Mouse (Mus musculus) right cerebral cortex, adult 18-20 months (tissue): ENCODE results near the gene Ccin.
A peak's percentile ranks its signal among the peaks of the same experiment; 100 is the strongest.

Experiments used
- DNase-seq: peaks from one replicate; pipeline ENCODE4 v3.0.0; 2022; ENCODE audit warnings: mixed read lengths

Gene Ccin

DNA sequence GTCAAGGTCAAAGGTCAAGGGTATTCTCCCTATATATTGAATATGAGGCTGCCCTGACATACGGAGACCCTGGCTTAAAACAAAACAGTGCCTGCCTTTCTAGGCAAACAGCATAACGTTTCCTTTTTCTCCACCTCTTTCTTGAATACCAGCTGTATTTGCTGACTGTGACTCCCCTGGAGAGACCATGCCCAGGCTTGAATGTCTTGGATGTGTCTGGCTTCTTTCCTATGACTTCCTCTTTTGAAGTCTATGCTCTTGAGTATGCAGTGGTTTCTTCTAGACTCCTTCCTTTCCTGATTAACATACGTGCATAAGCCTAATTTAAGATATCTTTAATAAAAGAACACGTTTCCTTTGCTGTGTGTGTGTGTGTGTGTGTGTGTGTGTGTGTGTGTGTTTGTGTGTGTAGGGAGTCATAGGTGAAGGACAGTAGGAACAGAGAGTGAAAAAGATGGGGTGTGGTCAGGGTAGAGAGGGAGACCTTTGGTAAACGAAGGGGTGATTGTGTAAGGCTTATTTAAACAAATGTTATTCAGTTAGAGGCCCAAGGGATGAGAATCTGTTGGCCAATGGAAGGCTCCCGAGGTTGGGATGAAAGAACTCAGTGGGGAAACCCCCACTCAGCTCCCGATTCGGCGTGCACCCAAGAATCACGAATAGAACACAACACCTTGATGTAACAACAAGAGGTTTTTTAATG, 8.2 kb upstream of the Ccin start:
- no peak for DNase-seq

DNA sequence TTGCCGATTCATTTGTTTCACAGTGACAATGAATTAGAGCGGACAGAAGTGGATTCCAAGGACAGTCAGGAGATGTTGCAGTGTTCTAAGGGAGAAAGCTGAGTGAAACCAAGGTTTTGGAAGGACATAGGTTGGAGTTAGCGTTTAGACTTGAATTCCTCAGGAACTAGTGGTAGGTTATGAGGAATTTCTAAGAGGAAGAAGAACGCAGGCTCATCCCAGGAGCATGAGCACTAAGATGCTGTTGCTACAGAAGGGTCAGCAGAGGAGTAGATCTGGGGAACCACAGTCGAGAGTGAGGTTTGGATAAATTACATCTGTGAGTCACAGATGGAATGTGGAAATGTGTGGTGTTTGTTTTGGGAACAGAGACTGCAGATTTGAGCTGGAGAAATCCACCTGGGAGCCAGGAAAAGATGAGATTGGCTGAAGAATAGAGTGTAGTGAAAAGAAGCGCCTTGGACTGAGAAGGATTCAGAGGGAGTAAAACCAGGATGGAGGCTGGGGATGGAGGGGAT, 7.0 kb upstream of the Ccin start:
- DNase-seq = no peak

DNA sequence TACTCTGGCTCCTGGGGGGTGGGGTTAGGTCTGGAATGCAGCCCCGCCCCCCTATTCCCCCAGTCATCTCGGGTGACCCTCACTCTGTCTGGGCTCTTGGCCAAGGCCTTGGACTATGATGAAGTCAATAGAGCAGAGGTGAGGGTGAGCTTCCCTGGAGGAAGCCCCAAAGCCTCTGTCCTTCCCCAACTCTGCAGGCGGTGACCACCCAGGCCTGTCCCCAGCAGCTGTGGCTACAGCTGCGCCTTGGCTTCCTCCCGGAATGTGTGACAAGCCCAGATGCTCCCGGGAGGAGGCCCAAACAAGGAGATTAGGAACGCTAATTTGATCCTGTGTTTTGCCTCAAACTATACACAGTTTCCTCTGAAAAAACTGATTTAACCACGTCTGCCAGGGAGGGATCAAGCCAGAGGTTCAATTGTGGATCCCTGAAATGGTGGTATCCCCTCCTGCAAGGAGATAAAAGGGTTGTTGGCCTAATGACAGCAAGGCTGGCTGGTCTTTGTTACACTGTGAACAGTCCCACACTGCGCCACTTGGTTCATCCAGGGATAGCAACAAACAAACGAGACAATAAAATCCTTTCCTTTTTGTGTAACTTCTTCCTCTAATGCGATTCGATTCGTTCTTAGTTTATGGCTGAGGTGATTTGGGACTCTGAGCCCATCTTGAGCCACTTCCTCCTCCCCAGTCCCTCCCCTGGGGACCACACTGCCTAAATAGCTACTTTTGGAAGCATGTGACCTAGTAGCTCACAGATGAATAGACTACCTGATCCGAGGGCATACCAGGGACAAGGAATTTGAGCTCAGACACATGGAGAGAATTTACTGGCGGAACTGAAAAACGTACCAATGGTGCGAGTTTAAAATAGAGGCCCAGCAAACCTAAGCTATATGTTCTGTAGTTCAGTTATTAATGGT, 4.5 kb upstream of the Ccin start:
- DNase-seq = no peak

DNA sequence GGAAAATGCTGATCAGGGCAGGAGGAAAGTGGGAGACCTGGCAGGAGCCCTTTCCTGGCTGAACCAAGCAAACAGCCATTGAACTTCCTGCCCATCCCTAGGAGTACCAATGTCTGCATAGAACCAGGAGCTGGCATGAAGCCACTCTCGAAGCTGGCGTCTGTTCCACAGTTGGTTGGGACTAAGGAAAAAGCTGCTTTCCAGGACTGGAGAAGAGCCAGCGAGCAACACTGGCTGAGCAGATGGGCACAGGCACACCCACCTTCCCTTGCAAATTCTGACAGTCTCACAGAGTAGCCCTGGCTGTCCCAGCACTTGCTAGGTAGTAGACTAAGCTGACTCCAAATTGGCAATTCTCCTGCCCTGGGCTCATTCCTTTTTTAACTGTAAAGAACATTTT, 3.5 kb upstream of the Ccin start:
- DNase-seq = peak; percentile 94

DNA sequence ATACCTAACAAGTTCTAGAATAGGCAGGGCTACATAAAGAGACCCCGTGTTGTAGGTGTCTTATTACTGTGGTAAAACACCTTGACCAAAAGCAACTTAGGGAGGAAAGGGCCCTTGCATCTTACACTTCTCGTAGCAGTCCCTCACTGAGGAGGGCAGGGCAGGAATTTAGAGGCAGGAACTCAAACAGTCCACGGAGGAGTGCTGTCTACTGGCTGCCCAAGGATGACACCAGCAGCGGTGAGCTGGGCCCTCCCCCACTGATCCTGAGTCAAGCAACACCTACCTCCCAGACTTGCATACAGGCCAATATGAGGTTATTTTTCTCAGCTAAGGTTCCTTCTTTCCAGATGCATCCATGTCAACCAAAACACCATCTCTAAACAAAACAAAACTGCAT, 3.0 kb upstream of the Ccin start:
- no peak for DNase-seq

DNA sequence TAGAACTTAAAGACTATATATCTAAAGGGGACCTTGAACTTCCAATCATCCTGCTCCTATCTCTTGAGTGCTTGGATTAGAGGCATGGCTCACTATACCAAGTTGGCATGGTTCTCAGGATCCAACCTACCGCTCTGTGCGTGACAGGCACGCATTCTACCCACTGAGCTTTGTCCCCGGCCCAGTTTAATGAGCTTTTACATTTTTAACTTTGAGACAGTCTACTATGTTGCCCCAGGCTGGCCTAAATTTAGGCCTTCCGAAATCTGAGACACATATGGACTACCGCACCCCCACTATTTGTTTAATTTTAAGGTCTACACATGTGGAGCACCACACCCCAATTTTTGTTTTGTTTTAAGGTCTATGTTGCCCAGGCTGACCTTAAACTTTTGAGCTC, 2.4 kb upstream of the Ccin start:
- no peak for DNase-seq

DNA sequence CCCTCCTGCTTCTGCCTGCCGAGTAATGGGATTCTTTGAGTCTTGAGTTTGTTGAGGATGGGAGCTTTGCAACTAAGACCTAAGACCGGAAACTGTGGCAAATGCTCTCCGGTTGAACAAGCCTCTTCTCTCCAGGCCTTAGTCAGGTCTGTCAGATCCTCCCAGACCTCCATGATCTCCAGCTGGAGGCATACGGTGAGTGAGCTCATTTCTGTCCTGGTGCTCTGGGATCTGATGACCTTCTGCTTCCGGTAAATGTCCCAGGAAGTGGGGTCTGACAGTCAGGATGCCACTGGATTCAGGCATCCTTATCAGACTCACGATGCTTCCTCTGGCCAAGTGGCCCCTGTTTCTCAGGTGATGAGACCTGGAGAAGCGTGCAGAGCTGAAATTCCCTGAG, 2.0 kb upstream of the Ccin start:
- no peak for DNase-seq

DNA sequence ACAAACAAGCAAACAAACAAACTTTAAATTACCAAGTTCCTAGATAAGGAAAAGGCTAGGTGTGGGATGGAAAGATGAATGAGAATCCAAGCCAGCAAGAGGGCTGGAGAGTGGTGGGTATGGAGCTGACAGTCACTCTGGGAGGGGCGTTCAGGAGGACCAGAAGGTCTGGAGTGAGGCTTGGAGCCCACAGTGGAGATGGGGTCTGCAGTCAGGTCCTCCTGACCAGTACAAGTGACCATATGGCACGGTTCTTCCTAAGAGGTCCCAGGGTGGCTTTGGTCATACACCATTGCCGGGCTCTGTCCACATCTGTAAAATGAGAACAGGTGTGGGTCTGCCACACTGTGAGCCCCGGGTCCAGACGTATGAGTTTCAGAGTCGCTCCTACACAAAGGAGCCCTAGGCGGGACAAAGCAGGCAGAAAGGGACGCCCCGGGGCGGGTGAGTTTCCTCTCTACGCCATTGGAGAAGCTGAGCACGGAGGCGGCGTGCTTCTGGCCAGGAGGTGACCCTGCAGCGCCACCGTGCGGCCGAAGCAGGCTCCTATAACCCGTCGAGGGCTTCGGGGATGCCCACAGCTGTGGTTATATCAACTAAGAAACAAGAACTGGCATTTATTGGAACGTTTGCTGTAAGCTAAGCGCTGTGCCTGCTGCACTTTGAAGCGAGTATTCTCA, 1.1 kb upstream of the Ccin start:
- DNase-seq = peak; percentile 92

DNA sequence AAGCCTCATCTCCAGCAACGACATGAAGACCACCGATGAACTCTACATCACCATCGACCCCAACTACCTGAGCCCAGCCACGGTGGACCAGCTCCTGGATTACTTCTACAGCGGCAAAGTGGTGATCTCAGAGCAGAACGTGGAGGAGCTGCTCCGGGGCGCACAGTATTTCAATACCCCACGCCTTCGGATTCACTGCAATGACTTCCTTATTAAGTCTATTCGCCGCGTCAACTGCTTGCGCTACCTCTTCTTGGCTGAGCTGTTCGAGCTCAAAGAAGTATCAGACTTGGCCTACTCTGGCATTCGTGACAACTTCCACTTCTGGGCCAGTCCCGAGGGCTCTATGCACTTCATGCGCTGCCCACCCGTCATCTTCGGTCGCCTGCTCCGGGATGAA, 473 bp downstream of the Ccin start:
- no peak for DNase-seq

DNA sequence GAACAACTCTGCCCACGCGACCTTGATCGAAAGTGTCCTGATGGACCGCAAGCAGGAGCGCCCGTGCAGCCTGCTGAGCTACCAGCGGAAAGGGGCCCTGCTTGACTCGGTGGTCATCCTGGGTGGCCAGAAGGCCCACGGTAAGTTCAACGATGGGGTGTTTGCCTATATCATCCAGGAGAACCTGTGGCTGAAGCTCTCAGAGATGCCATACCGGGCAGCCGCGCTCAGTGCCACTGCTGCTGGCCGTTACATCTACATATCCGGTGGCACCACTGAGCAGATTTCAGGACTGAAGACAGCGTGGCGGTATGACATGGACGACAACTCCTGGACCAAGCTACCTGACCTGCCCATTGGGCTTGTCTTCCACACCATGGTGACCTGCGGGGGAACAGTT, 1.0 kb downstream of the Ccin start:
- DNase-seq = no peak

DNA sequence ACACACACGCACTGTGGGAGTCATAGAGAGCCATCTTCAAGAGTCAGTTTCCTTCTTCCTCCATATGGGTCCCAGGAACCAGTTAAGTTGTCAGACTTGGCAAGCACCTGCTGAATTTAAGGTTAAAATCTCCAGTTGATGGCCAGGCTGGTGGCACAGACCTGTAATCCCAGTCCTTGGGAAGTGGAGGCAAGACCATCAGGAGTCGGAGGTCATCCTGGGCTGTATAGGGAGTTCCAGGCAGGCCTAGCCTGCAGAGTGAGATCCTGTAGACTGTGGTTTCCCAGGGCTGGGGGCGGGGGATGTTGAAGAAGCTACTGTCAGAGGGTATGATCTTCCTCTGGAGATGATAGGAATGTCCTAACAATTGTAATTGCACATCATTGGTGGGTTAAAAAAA, 5.7 kb downstream of the Ccin start:
- no peak for DNase-seq

DNA sequence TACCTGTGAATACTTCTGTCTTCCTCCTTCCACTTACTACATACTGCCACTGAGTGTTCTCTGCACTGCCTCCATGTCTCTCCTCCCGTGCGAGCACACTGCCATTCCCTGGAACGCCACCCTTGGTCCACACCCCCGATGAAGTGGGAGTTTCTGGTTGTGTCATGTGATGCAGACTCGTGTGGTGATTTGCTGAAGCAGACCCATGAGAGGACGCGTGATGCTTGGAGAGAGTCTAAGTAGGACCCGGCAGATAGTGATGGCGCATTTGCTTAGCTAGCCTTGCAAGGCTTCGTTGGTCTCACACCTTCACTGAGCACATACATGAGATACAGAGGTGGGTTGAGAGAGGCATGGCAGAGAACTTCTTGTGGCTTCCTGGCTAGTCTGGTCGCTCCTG, 9.8 kb downstream of the Ccin start:
- DNase-seq = no peak

DNA sequence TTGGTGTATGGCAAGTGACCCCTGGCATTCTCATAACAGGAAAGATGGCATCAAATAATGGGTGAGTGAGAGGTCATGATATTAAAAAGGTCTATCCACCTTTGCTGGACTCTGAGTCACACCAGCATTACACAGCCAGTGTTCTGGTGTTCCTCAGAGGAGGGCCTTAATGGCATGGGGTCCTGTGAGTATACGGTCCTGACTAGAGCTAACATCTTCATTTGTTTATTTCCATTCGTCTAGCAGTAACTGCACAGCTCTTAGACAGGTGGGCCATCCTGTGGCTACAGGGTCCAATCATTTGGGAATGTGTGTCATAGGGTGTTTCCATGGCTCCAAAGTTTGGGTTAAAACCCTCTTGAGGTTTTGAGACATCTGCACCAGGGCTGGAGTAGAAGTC, 11.1 kb downstream of the Ccin start:
- no peak for DNase-seq

DNA sequence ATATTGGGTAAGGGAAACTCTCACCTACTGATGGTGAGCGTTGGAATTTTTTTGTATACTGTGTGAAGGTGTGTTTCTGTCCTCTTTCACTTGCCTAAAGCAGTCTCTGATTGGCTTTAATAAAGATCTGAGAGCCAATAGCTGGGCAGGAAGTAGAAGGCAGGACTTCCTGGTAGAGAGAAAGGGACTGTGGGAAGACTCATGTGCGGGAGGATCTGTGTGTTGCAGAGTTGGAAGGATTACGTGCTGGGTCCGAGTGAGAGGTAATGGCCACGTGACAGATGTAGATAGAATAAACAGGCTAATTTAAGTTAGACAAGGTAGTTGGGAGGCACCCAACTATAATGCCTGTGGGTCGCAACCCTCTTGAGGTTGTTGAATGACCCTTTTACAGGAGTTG, 20.3 kb downstream of the Ccin start:
- no peak for DNase-seq

DNA sequence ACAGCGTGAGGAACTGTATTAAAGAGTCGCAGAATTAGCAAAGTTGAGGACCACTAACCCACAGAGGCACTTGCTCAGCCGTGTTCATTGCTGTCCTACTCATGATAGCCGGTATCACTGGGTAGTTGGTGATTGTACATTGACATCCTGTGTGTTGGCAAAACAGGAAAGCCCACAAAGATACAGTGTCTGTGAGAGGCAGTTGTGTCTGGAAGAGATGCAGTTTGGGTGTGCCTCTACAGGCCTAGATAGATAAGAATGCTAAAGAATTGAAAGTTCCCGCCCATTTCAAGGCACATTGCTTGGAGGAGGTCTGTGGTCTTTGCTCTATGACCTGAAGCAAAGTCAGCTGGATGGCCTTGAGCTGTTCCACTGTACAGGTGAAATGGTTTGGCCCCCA, 20.8 kb downstream of the Ccin start, which contains the start of gene Clta:
Gene Clta, plus strand, starts transcription at position 327 of the 400 bp plus-strand sequence.
- no peak for DNase-seq

DNA sequence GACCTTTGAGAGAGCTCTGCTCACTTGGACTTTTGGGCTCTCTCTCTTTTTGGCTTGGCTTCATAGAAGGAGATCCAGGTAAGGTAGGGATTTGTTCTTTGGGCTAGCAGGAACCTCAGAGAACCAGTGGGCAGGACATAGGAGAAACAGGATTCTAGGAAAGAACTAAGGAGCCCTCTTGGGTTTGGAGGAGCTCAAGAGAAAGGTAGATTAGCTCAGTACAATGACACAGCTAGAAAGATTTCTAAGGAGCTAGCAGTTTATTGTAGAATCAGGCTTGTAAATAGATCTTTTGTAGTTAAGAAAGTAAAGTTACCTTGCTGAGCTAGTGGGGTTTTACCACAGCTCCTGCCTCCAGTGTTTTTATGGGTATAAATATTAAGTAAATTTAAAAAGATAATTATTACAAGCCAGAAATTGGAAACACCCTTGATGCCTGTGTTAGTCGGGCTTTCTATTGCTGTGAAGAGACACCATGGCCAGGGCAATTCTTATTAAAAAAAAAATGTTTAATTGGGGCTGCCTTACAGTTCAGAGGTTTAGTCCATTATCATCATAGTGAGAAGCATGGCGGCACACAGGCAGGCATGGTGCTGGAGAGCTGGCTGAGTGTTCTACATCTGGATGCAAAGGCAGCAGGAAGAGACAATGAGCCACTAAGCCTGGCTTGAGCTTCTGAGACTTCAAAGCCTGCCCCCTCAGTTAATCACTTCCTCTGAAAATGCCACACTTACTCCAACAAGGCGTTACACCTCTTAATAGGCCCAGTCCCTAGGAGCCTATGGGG, 21.5 kb downstream of the Ccin start:
- no peak for DNase-seq

DNA sequence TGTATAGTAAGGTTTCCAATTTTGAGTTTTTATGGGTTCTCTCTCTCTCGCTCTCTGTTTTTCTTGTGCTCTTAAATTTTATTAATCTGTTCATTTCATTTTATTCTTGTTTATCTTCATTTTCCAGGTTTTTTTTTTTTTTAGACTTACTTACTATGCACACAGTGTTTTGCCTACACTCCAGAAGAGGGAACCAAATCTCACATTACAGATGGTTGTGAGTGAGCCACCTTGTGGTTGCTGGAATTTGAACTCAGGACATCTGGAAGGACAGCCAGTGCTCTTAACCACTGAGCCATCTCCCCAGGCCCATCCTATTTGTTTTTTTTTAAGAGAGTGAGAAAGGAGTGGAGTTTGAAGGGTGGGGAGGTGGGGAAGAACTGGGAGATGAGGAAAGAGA, 26.9 kb downstream of the Ccin start:
- no peak for DNase-seq

DNA sequence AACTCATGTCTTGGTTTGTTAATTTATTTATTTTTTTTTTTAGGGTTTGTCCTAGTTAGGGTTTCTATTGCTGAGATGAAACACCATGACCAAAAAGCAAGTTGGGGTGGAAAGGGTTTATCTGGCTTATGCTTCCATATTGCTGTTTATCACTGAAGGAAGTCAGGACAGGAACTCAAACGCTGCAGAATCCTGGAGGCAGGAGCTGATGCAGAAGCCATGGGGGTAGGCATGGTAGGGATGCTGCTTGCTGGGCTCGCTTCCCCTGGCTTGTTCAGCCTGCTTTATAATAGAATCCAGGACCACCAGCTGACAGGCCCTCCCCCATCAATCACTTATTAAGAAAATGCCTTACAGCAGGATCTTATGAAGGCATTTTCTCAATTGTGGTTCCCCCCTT, 27.6 kb downstream of the Ccin start:
- DNase-seq = no peak

DNA sequence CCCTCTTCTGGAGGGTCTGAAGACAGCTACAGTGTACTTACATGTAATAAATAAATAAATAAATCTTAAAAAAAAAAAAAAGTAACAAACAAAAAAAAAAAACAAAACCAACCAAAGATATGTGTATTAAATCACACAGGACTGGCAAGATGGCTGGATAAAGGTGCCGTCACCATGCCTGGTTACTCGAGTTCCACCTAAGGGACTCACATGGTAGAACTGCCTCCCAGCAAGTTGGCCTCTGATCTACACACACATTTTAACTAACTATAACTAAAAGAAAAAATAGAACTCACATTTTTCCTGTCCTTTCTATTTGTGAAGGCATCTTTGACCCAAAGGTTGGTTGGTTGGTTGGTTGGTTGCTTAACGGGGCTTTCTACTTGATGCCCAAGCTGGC, 28.5 kb downstream of the Ccin start:
- DNase-seq = no peak

DNA sequence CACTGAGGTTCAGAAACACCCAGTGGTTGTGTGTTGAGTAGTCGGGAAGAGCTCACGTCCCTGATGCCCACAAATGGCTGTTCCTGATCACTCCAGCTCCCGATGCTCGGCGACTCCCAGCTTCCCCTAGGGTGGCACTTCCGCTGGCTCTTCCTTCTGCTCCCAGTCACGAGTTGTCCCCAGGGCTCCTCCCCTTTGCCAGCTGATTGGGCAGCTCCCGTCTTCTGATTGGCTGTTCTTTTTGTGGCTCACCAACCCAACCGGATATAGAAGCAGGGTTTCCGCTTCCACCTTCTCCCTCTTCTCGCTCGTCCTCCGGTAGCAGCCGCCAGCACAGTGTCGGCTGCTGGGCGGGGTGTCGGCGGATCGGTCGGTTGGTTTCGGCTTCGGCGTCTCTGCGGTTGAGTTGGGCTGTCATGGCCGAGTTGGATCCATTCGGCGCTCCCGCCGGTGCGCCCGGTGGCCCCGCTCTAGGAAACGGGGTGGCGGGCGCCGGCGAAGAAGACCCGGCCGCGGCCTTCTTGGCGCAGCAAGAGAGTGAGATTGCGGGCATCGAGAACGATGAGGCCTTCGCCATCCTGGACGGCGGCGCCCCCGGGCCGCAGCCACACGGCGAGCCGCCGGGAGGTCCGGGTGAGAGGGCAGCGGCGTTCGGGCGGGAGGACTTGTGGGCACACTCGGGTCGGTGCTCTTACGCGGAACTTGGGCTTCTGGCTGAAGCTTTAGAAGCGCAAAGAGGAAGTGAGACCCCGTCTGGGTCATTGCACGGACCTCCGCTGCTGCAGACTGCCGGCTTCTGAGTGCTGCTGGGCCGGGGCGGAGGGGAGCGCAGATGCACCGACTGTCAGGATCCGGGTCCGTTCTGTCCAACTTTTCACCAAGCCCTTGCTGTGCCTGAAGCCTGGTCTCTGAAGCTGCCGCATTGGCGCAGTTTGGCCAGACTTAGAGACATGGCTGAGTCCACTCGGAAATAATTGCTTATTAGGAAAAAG, 29.4 kb downstream of the Ccin start:
- peak; percentile 98 for DNase-seq

DNA sequence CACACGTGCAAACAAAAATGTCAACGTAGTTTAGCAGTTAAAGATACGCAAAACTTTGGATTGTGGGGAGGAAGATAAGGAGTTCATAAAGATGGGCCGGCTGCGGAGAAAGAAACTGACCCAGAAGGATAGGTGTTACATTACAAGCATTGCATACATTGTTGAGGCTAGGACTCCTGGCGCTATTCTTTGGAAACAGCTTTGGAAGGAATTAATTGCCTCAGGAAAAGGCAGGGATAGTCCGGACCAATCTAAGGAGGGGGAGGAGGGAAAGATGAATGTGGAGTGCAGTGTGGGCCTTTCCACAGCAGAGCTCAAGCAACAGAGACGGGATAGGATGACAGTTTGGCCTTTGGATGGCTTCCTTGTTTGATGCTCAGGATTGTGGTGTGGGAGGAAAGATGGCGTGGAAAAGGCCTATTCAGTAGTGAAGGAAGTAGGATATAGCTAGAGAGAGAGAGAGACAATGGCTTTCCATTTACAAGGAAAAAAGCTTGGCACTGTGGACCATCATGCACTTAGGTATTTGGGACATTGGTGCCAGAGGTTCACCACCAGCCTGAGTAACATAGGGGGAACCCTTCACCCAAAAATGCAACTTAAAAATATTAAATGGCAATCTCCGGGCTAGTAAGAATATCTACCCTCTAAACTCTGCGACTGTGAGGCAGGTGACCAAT, 30.2 kb downstream of the Ccin start:
- no peak for DNase-seq
